Mouse (Mus musculus) small intestine, adult 2 months (tissue): ENCODE measurements around the gene Mapkapk3.

Experiments
- CTCF ChIP-seq: fragments of 200-500 bp; IDR thresholded peaks from 2 replicates; pipeline ENCODE4 v1.5.1; 2012; ENCODE audit warnings: low read depth, mild to moderate bottlenecking, control low read depth, inconsistent platforms, low read length, moderate library complexity, mixed read lengths; ENCODE audit not compliant: insufficient replicate concordance, insufficient read length; ENCODE audit errors: extremely low read depth
- POLR2A ChIP-seq: fragments of 200-500 bp; IDR thresholded peaks from 2 replicates; pipeline ENCODE4 v1.6.1; 2012; ENCODE audit warnings: low read depth, mild to moderate bottlenecking, control low read depth, inconsistent platforms, low read length, moderate library complexity

- no peak for TF ChIP-seq POLR2A
- TF ChIP-seq CTCF, result no peak
Measured at GRCm38 (mm10) chr9:107301554-107302331, 12.1 kb upstream of the Mapkapk3 start.
